Mouse (Mus musculus): ENCODE measurements at regions not wholly inside any gene's neighbourhood (a gene's known extent, or its start where the extent isn't known, plus 50 kb on each side); places are given as distances from the start of the nearest gene placed in this dataset.

DNA sequence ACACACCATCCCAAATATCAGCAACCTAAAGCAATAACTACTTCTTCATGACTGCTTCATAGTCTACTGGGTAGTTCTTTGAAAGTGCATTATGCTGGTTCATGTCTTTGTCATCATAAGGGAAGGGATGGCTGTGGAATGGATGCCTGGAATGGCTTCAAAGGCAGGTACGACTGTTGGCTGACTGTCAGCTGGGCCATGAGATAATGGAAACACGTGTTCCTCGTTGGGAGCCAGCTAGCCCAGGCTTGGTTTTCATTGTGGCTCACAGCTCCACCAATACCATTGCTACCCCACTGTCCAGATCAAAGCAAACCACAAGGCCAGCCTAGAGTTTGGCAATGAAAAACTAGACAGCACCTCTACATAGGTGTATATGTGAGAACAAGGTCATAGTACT lies 132.9 kb downstream of the Gm19410 start:
- TF ChIP-seq GATA1 (IDR thresholded peaks at IDR 0.05; ENCODE audit: borderline replicate concordance, low read length) (no peak), FLI1 (IDR thresholded peaks at IDR 0.05; ENCODE audit: low read length) (no peak)
